Mouse (Mus musculus): ENCODE measurements around the gene Rplp2. TPM values are rescaled to one million over a fixed set of nuclear protein-coding genes. Genes with fewer than 3 reads are reported as not detected.

Rplp2 gene
- polyA plus RNA-seq, 1 experiment from 2014 or later: 888 TPM

DNA sequence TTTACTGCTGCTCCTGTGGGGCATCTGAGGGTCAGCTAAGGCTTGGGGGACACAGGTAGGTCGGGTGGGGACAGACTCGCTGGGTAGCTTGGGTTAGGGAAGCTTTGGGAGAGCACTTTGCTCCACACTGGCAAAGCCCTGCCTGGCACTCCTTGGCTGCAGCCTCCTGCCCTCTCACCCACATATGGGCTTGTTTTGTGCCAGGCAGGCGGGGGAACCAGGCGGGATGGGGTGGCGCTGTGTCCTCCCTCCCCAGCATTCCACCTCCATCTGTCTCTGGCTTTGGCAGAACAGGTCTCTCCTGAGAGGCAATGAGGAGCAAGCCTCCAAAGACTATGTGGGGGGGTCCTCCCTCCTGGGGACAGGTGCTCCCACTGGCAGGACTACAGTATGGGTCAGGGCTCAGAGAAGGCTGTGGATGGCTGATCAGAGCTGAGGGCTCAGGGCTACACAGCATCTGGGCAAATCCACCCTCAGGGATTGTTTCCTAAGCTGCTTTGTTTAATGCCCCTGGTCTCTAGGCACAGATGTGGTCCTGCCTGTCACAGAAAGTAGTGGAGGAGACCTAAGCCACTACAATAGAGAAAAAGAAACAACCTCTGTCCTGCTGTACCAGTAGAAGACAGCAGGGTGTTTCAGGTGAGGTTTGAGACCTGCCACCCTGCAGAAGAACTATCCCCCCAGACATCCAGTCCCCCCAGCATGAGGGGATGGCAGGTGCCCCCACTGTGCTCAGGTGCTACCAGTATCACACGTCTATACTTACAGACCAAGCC, 14.2 kb upstream of the Rplp2 start:
- H3K4me3 ChIP-seq: no peak overlapping the region
- peak overlapping the region; percentile 76; the same call in 1 of the 2 replicates for H3K4me2 ChIP-seq (replicated peaks)
- no peaks in the 10 kb centered on the region for H3K27me3 ChIP-seq
- peaks cover 34% of the 10 kb centered on the region for H3K36me3 ChIP-seq
- no peak overlapping the region for H3K27ac ChIP-seq
- peak overlapping the region; percentile 80; the same call in 1 of the 2 replicates for H3K9ac ChIP-seq
- H3K4me1 ChIP-seq: peaks cover 67% of the 10 kb centered on the region
- ATAC-seq (ENCODE audit: low FRiP score): no peak
- WGBS: 86% methylated on average over 6 of the region's 6 CpGs
- no peaks in the 10 kb centered on the region for H3K9me3 ChIP-seq (replicated peaks)

DNA sequence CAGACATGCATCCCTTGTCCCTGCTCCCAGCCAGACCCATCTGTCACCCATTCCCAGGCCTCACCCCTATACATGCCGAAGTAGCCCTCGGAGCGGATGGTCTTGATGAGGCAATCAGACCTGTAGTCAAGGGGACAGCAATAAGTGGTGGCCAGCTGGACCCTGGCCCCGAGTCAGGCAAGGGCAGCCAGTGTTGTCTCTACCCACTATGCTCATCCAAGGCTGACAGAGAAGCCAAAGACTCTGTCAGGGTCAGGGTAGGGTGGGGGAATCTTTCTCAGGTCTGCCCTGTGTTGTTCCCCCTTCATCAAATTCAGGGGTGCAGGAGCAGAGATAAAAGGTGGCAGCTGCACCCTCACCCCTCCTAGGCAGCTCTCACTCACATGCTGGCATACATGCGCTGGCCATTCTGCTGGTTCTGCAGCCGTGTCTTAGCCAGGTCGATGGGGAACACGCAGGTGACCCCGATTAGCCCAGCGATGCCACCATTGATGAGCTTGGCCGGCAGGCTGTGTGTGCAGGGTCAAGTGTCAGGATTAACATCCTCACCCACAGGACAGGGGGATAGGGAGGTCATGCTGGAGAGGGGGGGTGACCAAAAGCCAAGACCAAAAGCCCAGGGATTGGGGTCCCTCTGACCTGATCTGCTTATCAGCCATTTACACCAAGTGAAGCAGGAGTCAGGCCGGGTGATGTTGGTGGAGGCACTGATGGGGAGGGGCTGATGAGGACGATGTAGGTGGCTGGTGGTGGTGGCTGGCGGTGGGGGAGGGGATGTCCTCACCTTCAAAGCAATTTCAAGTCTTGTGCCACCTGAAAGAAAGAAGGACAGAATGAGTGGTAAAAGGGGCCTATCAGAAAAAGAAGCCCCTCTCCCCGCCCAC, 13.4 kb upstream of the Rplp2 start:
- Histone ChIP-seq H3K4me1 (peaks cover 61% of the 10 kb centered on the region), H3K27ac (peak overlapping the region; percentile 83), H3K36me3 (peaks cover 39% of the 10 kb centered on the region), H3K9ac (peak overlapping the region; percentile 80), H3K4me3 (peak overlapping the region; percentile 53), H3K9me3 (replicated peaks) (no peaks in the 10 kb centered on the region), H3K27me3 (no peaks in the 10 kb centered on the region), H3K4me2 (replicated peaks) (peak overlapping the region; percentile 76)
- ATAC-seq (ENCODE audit: low FRiP score): no peak
- WGBS: 77% methylated on average over 15 of the region's 15 CpGs

DNA sequence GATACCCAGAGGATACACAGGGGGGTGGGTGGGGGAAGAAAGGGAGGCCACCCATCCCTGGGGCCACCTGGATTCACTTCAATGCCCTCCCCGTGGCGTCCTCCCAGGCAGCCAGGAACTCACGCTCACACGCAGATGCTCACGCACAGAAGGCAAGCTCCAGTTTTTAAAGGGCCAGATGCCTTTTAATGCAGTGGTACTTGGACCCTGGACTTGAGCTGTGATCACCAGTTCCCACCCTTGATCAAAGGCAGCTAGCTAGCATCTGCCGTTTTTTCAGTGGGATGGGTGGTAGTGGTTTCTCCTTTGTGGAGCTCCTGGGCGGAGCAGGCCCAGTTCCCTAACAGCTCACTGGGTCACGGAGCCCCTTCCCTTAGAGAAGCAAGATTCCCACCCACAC, 12.7 kb upstream of the Rplp2 start:
- peak overlapping the region; percentile 80 for H3K9ac ChIP-seq
- peak overlapping the region; percentile 83 for H3K27ac ChIP-seq
- H3K4me2 ChIP-seq (replicated peaks): peak overlapping the region; percentile 76
- no peaks in the 10 kb centered on the region for H3K27me3 ChIP-seq
- no peak for ATAC-seq (ENCODE audit: low FRiP score)
- H3K36me3 ChIP-seq: peaks cover 44% of the 10 kb centered on the region
- H3K4me1 ChIP-seq: peaks cover 54% of the 10 kb centered on the region
- 13% methylated on average over 8 of the region's 8 CpGs for WGBS
- peak overlapping the region; percentile 53 for H3K4me3 ChIP-seq
- no peaks in the 10 kb centered on the region for H3K9me3 ChIP-seq (replicated peaks)

DNA sequence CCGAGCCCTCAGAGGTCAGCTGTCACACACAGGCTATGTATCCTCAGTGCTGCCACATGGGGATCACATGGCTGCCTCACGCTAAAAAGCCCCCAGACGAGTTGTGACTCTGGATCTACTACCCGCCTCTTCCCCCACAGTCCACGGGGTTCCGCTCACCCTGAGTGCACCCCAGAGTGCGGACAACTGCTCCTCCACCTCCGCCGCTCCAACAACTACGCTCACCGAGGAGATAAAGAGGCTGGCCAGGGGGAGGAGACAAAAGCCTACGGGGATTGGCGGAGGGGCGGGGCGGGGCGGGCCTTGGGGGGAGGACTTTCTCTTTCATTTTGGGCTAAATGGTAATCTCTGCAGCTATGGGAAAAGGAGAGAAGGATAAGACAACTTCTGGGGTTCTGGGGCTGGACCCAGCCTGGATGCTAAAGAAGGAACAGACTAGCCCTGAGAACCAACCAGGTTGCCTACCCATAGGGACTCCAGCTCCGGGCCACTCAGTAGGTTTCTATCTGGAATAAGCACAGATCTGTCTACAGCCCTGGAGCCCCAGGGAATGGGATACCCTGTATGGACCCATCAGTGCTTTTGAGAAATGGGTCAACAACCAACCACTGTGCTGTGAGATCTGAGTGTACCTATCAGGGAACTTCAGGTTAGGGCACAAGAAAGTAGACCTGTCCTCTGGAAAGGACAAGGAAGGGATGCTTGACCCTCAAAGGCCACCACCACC, 11.9 kb upstream of the Rplp2 start:
- Histone ChIP-seq H3K4me2 (replicated peaks) (peak overlapping the region; percentile 76), H3K9ac (peak overlapping the region; percentile 80), H3K27ac (peak overlapping the region; percentile 83), H3K4me3 (peak overlapping the region; percentile 53), H3K9me3 (replicated peaks) (no peaks in the 10 kb centered on the region), H3K36me3 (peaks cover 50% of the 10 kb centered on the region), H3K4me1 (peaks cover 49% of the 10 kb centered on the region), H3K27me3 (no peaks in the 10 kb centered on the region)
- peak; percentile 17 for ATAC-seq (ENCODE audit: low FRiP score)
- WGBS: 7% methylated on average over 17 of the region's 17 CpGs

DNA sequence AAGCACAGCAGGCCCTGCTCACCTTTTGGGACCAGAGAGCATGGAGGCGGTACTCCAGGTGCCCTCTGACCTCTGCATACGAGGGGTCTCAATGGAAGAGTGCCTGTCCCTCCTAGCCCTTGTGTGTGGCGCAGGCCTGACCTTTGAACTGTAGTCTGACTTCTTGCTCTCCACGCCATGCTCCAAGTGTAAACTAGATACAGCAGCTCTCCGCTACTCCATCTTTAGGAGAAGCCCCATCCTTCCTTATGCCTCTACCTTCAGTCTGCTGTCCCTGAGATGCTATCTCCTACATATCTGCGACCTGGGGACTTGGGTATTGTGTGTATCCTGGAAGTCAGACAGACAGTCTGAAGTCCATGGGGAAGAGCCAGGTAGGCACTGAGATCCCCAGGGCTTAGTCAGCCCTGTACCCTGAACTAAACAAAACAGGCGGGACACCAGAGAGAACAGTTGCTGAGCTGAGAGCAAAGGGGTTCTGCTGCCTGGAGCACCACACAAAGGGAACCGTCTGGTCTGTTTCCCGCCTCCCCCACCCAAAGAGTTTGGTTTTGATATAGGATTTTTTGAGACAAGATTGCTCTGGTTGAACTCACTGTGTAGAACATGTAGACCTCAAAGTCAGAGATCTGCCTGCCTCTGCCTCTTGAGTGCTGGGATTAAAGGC, 11.2 kb upstream of the Rplp2 start:
- Histone ChIP-seq H3K4me2 (replicated peaks) (peak overlapping the region; percentile 76), H3K27me3 (no peaks in the 10 kb centered on the region), H3K4me3 (no peak overlapping the region), H3K36me3 (peaks cover 44% of the 10 kb centered on the region), H3K4me1 (peaks cover 49% of the 10 kb centered on the region), H3K27ac (no peak overlapping the region), H3K9me3 (replicated peaks) (no peaks in the 10 kb centered on the region), H3K9ac (peak overlapping the region; percentile 14)
- ATAC-seq (ENCODE audit: low FRiP score): no peak
- 69% methylated on average over 9 of the region's 9 CpGs for WGBS

DNA sequence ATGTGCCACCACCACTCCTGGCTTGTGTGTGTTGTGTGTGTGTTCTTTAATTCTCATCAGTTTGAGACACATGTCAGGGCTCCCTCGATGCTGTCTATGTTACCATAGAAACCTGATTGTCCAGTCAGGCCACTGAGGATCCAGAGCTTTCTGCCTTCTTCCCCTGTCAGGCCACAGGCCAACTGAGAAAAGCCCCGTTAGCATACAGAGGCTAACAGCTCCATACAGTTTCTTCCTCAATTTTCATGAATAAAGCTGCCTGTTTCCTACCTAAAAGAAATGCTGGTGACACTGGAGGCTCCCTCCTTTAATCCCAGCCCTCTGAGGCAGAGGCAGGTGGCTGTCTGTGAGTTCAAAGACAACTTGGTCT, 10.7 kb upstream of the Rplp2 start:
- no peak for ATAC-seq (ENCODE audit: low FRiP score)

DNA sequence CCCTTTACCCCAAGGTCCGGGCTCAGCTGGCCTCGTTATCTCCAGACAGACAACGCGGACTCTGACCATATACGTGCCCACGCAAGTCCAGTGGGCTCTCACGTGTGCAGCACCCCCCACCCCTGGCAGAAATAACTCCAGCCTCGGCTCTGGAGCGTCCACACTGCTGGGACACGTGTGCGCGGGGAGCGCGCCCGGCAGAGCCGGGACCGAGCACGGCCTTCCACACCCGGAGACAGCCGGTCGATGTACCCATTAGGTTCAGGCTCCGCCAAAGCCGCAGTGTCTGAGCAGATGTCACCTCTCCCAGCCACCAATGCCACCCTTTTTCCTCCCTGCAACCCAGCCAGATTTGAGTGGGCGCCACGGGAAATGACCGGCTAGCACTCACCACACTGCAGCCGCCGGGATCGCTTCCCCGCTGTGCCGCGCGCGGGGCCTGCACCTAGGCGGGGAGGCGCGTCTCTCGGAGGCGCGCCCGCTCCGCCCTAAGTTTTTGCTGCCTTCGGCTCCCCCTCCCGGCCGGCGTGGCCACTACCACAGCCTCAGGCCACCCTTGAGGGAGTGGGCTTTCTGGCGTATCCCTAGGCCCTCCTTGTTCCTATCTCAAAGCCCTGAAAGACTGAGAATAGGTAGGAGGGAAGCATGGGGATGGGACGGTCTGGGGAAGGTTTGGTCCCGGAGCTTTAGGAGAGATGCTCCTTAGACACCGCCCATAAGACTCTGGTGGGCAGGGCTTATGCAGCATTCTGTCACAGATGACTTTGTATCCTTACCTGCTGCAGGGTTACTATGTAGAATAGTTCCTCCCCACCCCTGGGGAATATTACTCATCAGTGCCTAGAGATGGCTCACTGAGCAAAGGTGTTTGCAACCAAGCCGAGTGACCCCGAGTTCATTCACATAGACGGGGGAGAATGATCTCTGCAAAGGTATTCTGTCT, 9.7 kb upstream of the Rplp2 start, which contains the start of gene Slc25a22:
Slc25a22 (minus strand) TSS at position 715 of the 943 bp plus-strand sequence.
- peak within 1 kb of the TSS; percentile 73 for H3K27ac ChIP-seq
- H3K9me3 ChIP-seq (replicated peaks): no peaks in the 10 kb centered on the region
- peak within 1 kb of the TSS; percentile 78 for H3K9ac ChIP-seq
- peaks cover 51% of the 10 kb centered on the region for H3K4me1 ChIP-seq
- whole genome bisulfite sequencing: 6% methylated on average over 53 of the region's 53 CpGs
- H3K4me3 ChIP-seq: peak within 1 kb of the TSS; percentile 54
- peaks cover 32% of the 10 kb centered on the region for H3K36me3 ChIP-seq
- peak within 1 kb of the TSS; percentile 76 for H3K4me2 ChIP-seq (replicated peaks)
- ATAC-seq (ENCODE audit: low FRiP score): peak; percentile 75
- no peaks in the 10 kb centered on the region for H3K27me3 ChIP-seq

More for the DNA sequence above, 10.7 kb upstream of the Rplp2 start:
- H3K4me1 ChIP-seq: peaks cover 46% of the 10 kb centered on the region
- WGBS: 42% methylated on average over 2 of the region's 2 CpGs
- peak overlapping the region; percentile 54 for H3K4me3 ChIP-seq
- peak overlapping the region; percentile 73; the same call in 1 of the 2 replicates for H3K27ac ChIP-seq
- H3K9ac ChIP-seq: peak overlapping the region; percentile 78
- peak overlapping the region; percentile 76 for H3K4me2 ChIP-seq (replicated peaks)
- no peaks in the 10 kb centered on the region for H3K27me3 ChIP-seq
- no peaks in the 10 kb centered on the region for H3K9me3 ChIP-seq (replicated peaks)
- peaks cover 41% of the 10 kb centered on the region for H3K36me3 ChIP-seq

DNA sequence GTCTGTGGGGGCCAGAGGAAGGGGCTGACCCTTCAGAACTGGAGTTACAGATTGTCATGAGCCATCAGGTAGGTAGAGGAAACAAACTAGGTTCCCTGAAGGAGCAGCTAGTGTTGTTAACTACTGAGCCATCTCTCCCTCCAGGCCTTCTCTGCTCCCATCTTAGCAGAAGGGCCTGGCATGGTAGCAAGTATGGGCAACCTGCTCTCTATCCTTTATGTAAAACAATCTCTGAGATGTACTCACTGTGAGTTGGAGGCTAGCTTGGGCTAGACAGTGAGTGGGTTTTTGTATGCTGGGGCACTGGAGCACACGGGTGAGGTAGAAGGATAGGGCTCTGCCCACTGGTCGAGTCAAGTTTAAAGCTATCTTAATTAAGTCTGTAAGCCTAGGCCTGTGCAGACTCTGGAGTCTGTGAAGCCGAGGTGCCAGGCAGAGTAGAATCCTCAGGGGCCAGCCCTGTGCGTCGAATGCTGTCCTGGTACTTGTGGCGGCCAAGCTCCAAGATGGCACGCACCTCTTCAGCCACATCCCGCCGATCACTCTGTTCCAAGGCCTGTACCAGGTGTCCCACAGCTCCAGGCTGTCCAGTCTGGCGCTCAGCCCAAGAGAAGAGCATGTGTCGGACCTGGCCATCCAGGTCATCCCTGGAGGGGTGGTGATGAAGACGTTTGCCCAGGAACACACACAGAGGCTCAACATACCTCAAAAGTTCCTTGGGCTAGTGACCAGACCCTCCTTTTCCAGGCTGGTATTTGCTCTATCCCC, 8.8 kb upstream of the Rplp2 start:
- H3K4me2 ChIP-seq (replicated peaks): no peak overlapping the region
- H3K9ac ChIP-seq: no peak overlapping the region
- H3K27me3 ChIP-seq: no peaks in the 10 kb centered on the region
- H3K4me1 ChIP-seq: peaks cover 53% of the 10 kb centered on the region
- H3K27ac ChIP-seq: no peak overlapping the region
- peaks cover 22% of the 10 kb centered on the region for H3K36me3 ChIP-seq
- no peak for ATAC-seq (ENCODE audit: low FRiP score)
- 93% methylated on average over 12 of the region's 12 CpGs for WGBS
- H3K9me3 ChIP-seq (replicated peaks): no peaks in the 10 kb centered on the region
- no peak overlapping the region for H3K4me3 ChIP-seq

DNA sequence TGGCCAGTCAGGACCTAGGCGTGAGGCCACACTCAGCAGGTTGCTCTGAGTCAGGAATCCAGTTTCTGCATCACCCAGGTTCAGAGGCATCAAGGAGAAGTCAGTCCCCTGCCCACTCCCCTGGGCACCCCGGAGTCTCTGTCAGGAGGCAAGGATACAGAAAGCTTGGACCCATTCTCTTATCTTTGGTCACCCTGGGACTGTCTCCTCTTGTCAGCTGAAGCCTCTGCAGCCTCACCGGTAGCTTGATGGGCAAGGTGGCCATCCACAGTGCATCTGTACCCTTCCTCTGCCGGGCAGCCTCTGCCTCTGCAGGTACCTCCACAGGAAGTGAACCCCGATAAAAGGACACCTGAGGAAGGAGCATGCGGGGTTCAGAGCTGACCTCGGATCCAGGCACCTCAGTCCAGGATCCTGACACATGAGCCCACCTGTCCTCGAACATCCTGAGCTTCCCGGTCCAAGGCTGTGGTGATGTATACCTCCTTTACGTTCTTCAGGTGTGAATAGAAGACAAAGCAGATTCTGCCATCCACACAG, 8.0 kb upstream of the Rplp2 start:
- Histone ChIP-seq H3K4me1 (peaks cover 50% of the 10 kb centered on the region), H3K27ac (no peak overlapping the region), H3K36me3 (peaks cover 22% of the 10 kb centered on the region), H3K9me3 (replicated peaks) (no peaks in the 10 kb centered on the region), H3K4me2 (replicated peaks) (no peak overlapping the region), H3K9ac (no peak overlapping the region), H3K4me3 (no peak overlapping the region), H3K27me3 (no peaks in the 10 kb centered on the region)
- no peak for ATAC-seq (ENCODE audit: low FRiP score)
- 90% methylated on average over 10 of the region's 10 CpGs for WGBS

DNA sequence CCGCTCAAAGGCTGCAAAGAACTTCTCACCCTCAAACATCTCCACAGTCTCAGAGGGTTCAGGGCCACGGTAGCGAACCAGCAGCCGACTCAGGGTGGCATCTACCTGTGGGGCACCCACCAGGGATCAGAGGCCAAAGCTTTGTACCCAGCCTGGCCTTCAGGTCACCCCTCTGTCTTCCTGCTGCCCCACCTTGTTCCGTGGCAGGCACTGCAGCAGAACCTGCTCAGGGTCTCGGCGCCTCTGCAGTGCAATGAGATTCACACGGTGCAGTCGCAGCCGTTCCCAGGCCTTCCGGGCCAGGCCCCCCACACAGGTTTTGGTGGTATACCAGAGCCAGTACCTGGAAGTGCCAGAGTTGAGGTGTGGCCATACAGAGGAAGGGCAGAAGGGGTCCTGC, 7.4 kb upstream of the Rplp2 start:
- no peak for ATAC-seq (ENCODE audit: low FRiP score)
- WGBS: 93% methylated on average over 11 of the region's 11 CpGs
- Histone ChIP-seq H3K4me3 (no peak overlapping the region), H3K9ac (no peak overlapping the region), H3K27me3 (no peaks in the 10 kb centered on the region), H3K4me2 (replicated peaks) (no peak overlapping the region), H3K27ac (no peak overlapping the region), H3K36me3 (peaks cover 22% of the 10 kb centered on the region), H3K9me3 (replicated peaks) (no peaks in the 10 kb centered on the region), H3K4me1 (peaks cover 48% of the 10 kb centered on the region)

All from hindbrain, embryonic 12.5 days (tissue).